Mouse (Mus musculus) hindbrain, embryonic 15.5 days (tissue): ENCODE measurements around the gene Zc3h7b. TPM values are rescaled to one million over a fixed set of nuclear protein-coding genes. Genes with fewer than 3 reads are reported as not detected.

Experiments used
- ATAC-seq: fragments of 200-750 bp; cut with Nextera tagmentation; 2 replicates; pipeline ENCODE4 v1.8.0; 2017; ENCODE audit warnings: low read depth, moderate number of reproducible peaks, moderate TSS enrichment; ENCODE audit not compliant: low FRiP score
- H3K27ac ChIP-seq: fragments of 300-500 bp; sonication (generic); replicated peaks from 2 replicates; pipeline ENCODE4 v1.5.1; 2015; ENCODE audit warnings: mild to moderate bottlenecking, inconsistent platforms
- H3K27me3 ChIP-seq: fragments of 300-500 bp; sonication (generic); 2 replicates; pipeline ENCODE4 v1.6.1; 2015; ENCODE audit warnings: control low read depth, inconsistent platforms
- H3K36me3 ChIP-seq: fragments of 300-500 bp; sonication (generic); 2 replicates; pipeline ENCODE4 v1.6.1; 2015; ENCODE audit warnings: control low read depth, inconsistent platforms
- H3K4me1 ChIP-seq: fragments of 300-500 bp; sonication (generic); replicated peaks from 2 replicates; pipeline ENCODE4 v1.6.1; 2015; ENCODE audit warnings: control low read depth, inconsistent platforms
- H3K4me2 ChIP-seq: fragments of 300-500 bp; sonication (generic); 2 replicates; pipeline ENCODE4 v1.6.1; 2015; ENCODE audit warnings: moderate library complexity, mild to moderate bottlenecking, inconsistent platforms
- H3K4me3 ChIP-seq: fragments of 300-500 bp; sonication (generic); 2 replicates; pipeline ENCODE4 v1.5.1; 2015; ENCODE audit warnings: mild to moderate bottlenecking, inconsistent platforms
- H3K9ac ChIP-seq: fragments of 300-500 bp; sonication (generic); 2 replicates; pipeline ENCODE4 v1.6.1; 2015; ENCODE audit warnings: inconsistent platforms
- H3K9me3 ChIP-seq: fragments of 300-500 bp; sonication (generic); 2 replicates; pipeline ENCODE4 v1.6.1; 2016; ENCODE audit warnings: control low read depth, inconsistent platforms
- WGBS: fragments of 180-500 bp; shearing (Covaris S2); methylation state at CpG from one replicate; pipeline ENCODE4 v1.1.7; 2015; 5-methylcytosine and 5-hydroxymethylcytosine counted together
- polyA plus RNA-seq: library from polyadenylated mRNA; unstranded; fragments of >200 nt; fragmentation: Nextera tagmentation; extraction: Ambion mirVana; gene quantifications from 2 replicates; pipeline ENCODE4 v1.2.1, GENCODE M21; 2015

Zc3h7b gene
- polyA plus RNA-seq, 1 experiment from 2014 or later: 49.8 TPM

GRCm38 (mm10) chr15:81745601-81746114 is 801 bp downstream of the Zc3h7b start:
- peak overlapping the region; percentile 95 for H3K27ac ChIP-seq
- peak overlapping the region; percentile 94 for H3K9ac ChIP-seq
- peak; percentile 82 for ATAC-seq
- H3K4me1 ChIP-seq: peaks cover 29% of the 10 kb centered on the region
- no peaks in the 10 kb centered on the region for H3K9me3 ChIP-seq
- under 1% methylated on average over 31 of the region's 33 CpGs for WGBS
- H3K4me2 ChIP-seq: peak overlapping the region; percentile 84
- H3K36me3 ChIP-seq: no peaks in the 10 kb centered on the region
- no peaks in the 10 kb centered on the region for H3K27me3 ChIP-seq
- H3K4me3 ChIP-seq: peak overlapping the region; percentile 87

- no peaks in the 10 kb centered on the region for H3K27me3 ChIP-seq
- H3K27ac ChIP-seq: 0 out of 2 replicates have a peak overlapping the region, but pooled peaks have one; percentile 22
- no peak for ATAC-seq
- no peak overlapping the region for H3K9ac ChIP-seq
- H3K9me3 ChIP-seq: no peaks in the 10 kb centered on the region
- H3K4me3 ChIP-seq: no peak overlapping the region
- H3K4me2 ChIP-seq: no peak overlapping the region
- peaks cover 22% of the 10 kb centered on the region for H3K4me1 ChIP-seq
- no peaks in the 10 kb centered on the region for H3K36me3 ChIP-seq
- 56% methylated on average over 14 of the region's 14 CpGs for WGBS
Measured at GRCm38 (mm10) chr15:81749742-81750141, 4.9 kb downstream of the Zc3h7b start.

GRCm38 (mm10) chr15:81753669-81754068 is 8.8 kb downstream of the Zc3h7b start:
- no peak for ATAC-seq
- H3K4me2 ChIP-seq: no peak overlapping the region
- WGBS: 95% methylated on average over 9 of the region's 9 CpGs
- H3K9me3 ChIP-seq: no peaks in the 10 kb centered on the region
- H3K36me3 ChIP-seq: no peaks in the 10 kb centered on the region
- peaks cover 7% of the 10 kb centered on the region for H3K4me1 ChIP-seq
- H3K9ac ChIP-seq: no peak overlapping the region
- no peaks in the 10 kb centered on the region for H3K27me3 ChIP-seq
- no peak overlapping the region for H3K27ac ChIP-seq
- H3K4me3 ChIP-seq: no peak overlapping the region

- Histone ChIP-seq H3K9me3 (no peaks in the 10 kb centered on the region), H3K36me3 (no peaks in the 10 kb centered on the region), H3K9ac (no peak overlapping the region), H3K27ac (no peak overlapping the region), H3K27me3 (no peaks in the 10 kb centered on the region), H3K4me1 (no peaks in the 10 kb centered on the region), H3K4me3 (no peak overlapping the region), H3K4me2 (no peak overlapping the region)
- ATAC-seq: no peak
- 71% methylated on average over 5 of the region's 5 CpGs for WGBS
Measured at GRCm38 (mm10) chr15:81758701-81759100, 13.8 kb downstream of the Zc3h7b start.

- no peaks in the 10 kb centered on the region for H3K27me3 ChIP-seq
- no peaks in the 10 kb centered on the region for H3K36me3 ChIP-seq
- H3K9ac ChIP-seq: no peak overlapping the region
- no peak overlapping the region for H3K27ac ChIP-seq
- no peak overlapping the region for H3K4me3 ChIP-seq
- H3K4me1 ChIP-seq: no peaks in the 10 kb centered on the region
- no peak overlapping the region for H3K4me2 ChIP-seq
- 96% methylated on average over 3 of the region's 3 CpGs for WGBS
- ATAC-seq: no peak
- no peaks in the 10 kb centered on the region for H3K9me3 ChIP-seq
Measured at GRCm38 (mm10) chr15:81759542-81759941, 14.7 kb downstream of the Zc3h7b start.

GRCm38 (mm10) chr15:81760361-81761079 is 15.7 kb downstream of the Zc3h7b start:
- H3K27me3 ChIP-seq: no peaks in the 10 kb centered on the region
- H3K27ac ChIP-seq: no peak overlapping the region
- H3K4me1 ChIP-seq: no peaks in the 10 kb centered on the region
- WGBS: 93% methylated on average over 5 of the region's 5 CpGs
- no peak overlapping the region for H3K4me3 ChIP-seq
- no peaks in the 10 kb centered on the region for H3K36me3 ChIP-seq
- no peak overlapping the region for H3K9ac ChIP-seq
- no peak overlapping the region for H3K4me2 ChIP-seq
- H3K9me3 ChIP-seq: no peaks in the 10 kb centered on the region
- no peak for ATAC-seq

- no peaks in the 10 kb centered on the region for H3K4me1 ChIP-seq
- H3K9me3 ChIP-seq: no peaks in the 10 kb centered on the region
- WGBS: 89% methylated on average over 7 of the region's 7 CpGs
- H3K4me2 ChIP-seq: no peak overlapping the region
- no peak overlapping the region for H3K9ac ChIP-seq
- H3K4me3 ChIP-seq: no peak overlapping the region
- H3K36me3 ChIP-seq: no peaks in the 10 kb centered on the region
- no peaks in the 10 kb centered on the region for H3K27me3 ChIP-seq
- no peak for ATAC-seq
- no peak overlapping the region for H3K27ac ChIP-seq
Measured at GRCm38 (mm10) chr15:81761381-81761780, 16.5 kb downstream of the Zc3h7b start.

- Histone ChIP-seq H3K36me3 (no peaks in the 10 kb centered on the region), H3K27me3 (no peaks in the 10 kb centered on the region), H3K4me3 (no peak overlapping the region), H3K4me2 (no peak overlapping the region), H3K9me3 (no peaks in the 10 kb centered on the region), H3K9ac (no peak overlapping the region), H3K4me1 (no peaks in the 10 kb centered on the region), H3K27ac (no peak overlapping the region)
- 88% methylated on average over 3 of the region's 3 CpGs for WGBS
- no peak for ATAC-seq
Measured at GRCm38 (mm10) chr15:81761959-81762358, 17.1 kb downstream of the Zc3h7b start.

GRCm38 (mm10) chr15:81764573-81764972 is 19.7 kb downstream of the Zc3h7b start:
- Histone ChIP-seq H3K36me3 (peaks cover 9% of the 10 kb centered on the region), H3K4me3 (no peak overlapping the region), H3K9me3 (no peaks in the 10 kb centered on the region), H3K27ac (no peak overlapping the region), H3K4me1 (no peaks in the 10 kb centered on the region), H3K4me2 (no peak overlapping the region), H3K9ac (no peak overlapping the region), H3K27me3 (no peaks in the 10 kb centered on the region)
- 87% methylated on average over 6 of the region's 6 CpGs for WGBS
- ATAC-seq: no peak

- 90% methylated on average over 9 of the region's 9 CpGs for WGBS
- H3K4me2 ChIP-seq: no peak overlapping the region
- H3K36me3 ChIP-seq: peaks cover 16% of the 10 kb centered on the region
- no peaks in the 10 kb centered on the region for H3K9me3 ChIP-seq
- H3K27ac ChIP-seq: no peak overlapping the region
- H3K4me1 ChIP-seq: no peaks in the 10 kb centered on the region
- ATAC-seq: no peak
- H3K4me3 ChIP-seq: no peak overlapping the region
- H3K9ac ChIP-seq: no peak overlapping the region
- no peaks in the 10 kb centered on the region for H3K27me3 ChIP-seq
Measured at GRCm38 (mm10) chr15:81765651-81766050, 20.8 kb downstream of the Zc3h7b start.

GRCm38 (mm10) chr15:81766439-81766838 is 21.6 kb downstream of the Zc3h7b start:
- no peaks in the 10 kb centered on the region for H3K4me1 ChIP-seq
- ATAC-seq: no peak
- H3K9me3 ChIP-seq: no peaks in the 10 kb centered on the region
- no peak overlapping the region for H3K27ac ChIP-seq
- no peak overlapping the region for H3K4me3 ChIP-seq
- H3K4me2 ChIP-seq: no peak overlapping the region
- H3K36me3 ChIP-seq: peaks cover 18% of the 10 kb centered on the region
- no peaks in the 10 kb centered on the region for H3K27me3 ChIP-seq
- H3K9ac ChIP-seq: no peak overlapping the region
- 88% methylated on average over 5 of the region's 5 CpGs for WGBS

GRCm38 (mm10) chr15:81769037-81769436 is 24.2 kb downstream of the Zc3h7b start:
- Histone ChIP-seq H3K9me3 (no peaks in the 10 kb centered on the region), H3K9ac (no peak overlapping the region), H3K4me1 (no peaks in the 10 kb centered on the region), H3K4me2 (no peak overlapping the region), H3K36me3 (peaks cover 41% of the 10 kb centered on the region), H3K27ac (no peak overlapping the region), H3K27me3 (no peaks in the 10 kb centered on the region), H3K4me3 (no peak overlapping the region)
- WGBS: 56% methylated on average over 13 of the region's 13 CpGs
- peak; percentile 36; the same call in 1 of the 2 replicates for ATAC-seq
